15 mouse cellular contexts compared by ENCODE assay signal in genomic region chr4:46690565-46690964, GRCm38 (mm10). TPM values are rescaled to one million over a fixed set of nuclear protein-coding genes. Genes with fewer than 3 reads are reported as not detected.
A peak's percentile ranks its signal among the peaks of the same experiment; 100 is the strongest.
DNase-seq lines count a peak whose midpoint lies in the region; ATAC-seq and TF ChIP-seq lines count a peak whose summit lies in the region.
"Had no signal": no experiment of that assay in that cellular context is flagged by ENCODE, and none has a peak within 500 bp of the region (broad histone marks: within the 10 kb centered on the region; RNA-seq: fewer than 3 reads in every experiment).

No protein-coding gene starts in this region.

- 0 out of 2 replicates have a peak, but pooled peaks have one; percentile 21 for ATAC-seq in hindbrain, postnatal 0 days
- ATAC-seq in hindbrain, embryonic 14.5 days (ENCODE audit: low FRiP score): no peak
- ATAC-seq: intestine, embryonic 16.5 days had no signal

- no peak overlapping the region for H3K27ac ChIP-seq in hindbrain, postnatal 0 days
- no peak overlapping the region for H3K27ac ChIP-seq in hindbrain, embryonic 14.5 days
- H3K27ac ChIP-seq: kidney, embryonic 15.5 days had no signal

- H3K4me2 ChIP-seq in hindbrain, postnatal 0 days (ENCODE audit: low read depth, low read length): no peak overlapping the region
- H3K4me2 ChIP-seq in hindbrain, embryonic 14.5 days (replicated peaks): no peak overlapping the region
- H3K4me2 ChIP-seq: kidney, embryonic 15.5 days had no signal

- 63% methylated on average over 8 of the region's 8 CpGs for WGBS in hindbrain, postnatal 0 days
- 72% methylated on average over 8 of the region's 8 CpGs for WGBS in hindbrain, embryonic 14.5 days

- H3K4me1 ChIP-seq in hindbrain, postnatal 0 days (ENCODE audit: insufficient read depth, low read length): peaks cover 7% of the 10 kb centered on the region; the same call in 1 of the 2 replicates
- no peaks in the 10 kb centered on the region for H3K4me1 ChIP-seq in hindbrain, embryonic 14.5 days (replicated peaks; ENCODE audit: control insufficient read depth, insufficient read depth, low read length)

- H3K9me3 ChIP-seq in hindbrain, postnatal 0 days (ENCODE audit: low read length): no peaks in the 10 kb centered on the region
- H3K9me3 ChIP-seq in hindbrain, embryonic 14.5 days (ENCODE audit: control insufficient read depth, low read length): no peaks in the 10 kb centered on the region
- H3K9me3 ChIP-seq: kidney, embryonic 15.5 days had no signal

- no peaks in the 10 kb centered on the region for H3K27me3 ChIP-seq in hindbrain, postnatal 0 days (ENCODE audit: insufficient read depth, low read length)
- no peaks in the 10 kb centered on the region for H3K27me3 ChIP-seq in hindbrain, embryonic 14.5 days (ENCODE audit: control insufficient read depth, insufficient read depth, low read length)

- TF ChIP-seq CTCF in hindbrain, postnatal 0 days (IDR thresholded peaks at IDR 0.05; ENCODE audit: low read depth): no peak

- no peak overlapping the region for H3K9ac ChIP-seq in hindbrain, postnatal 0 days (replicated peaks; ENCODE audit: low read length)
- no peak overlapping the region for H3K9ac ChIP-seq in hindbrain, embryonic 14.5 days
- H3K9ac ChIP-seq: kidney, embryonic 15.5 days had no signal

- no peak overlapping the region for H3K4me3 ChIP-seq in hindbrain, postnatal 0 days (ENCODE audit: low read length)
- H3K4me3 ChIP-seq in hindbrain, embryonic 14.5 days (replicated peaks; ENCODE audit: low read length): no peak overlapping the region
- H3K4me3 ChIP-seq: kidney, embryonic 15.5 days had no signal

- H3K36me3 ChIP-seq in hindbrain, postnatal 0 days (ENCODE audit: insufficient read depth, low read length): no peaks in the 10 kb centered on the region
- no peaks in the 10 kb centered on the region for H3K36me3 ChIP-seq in hindbrain, embryonic 14.5 days (replicated peaks; ENCODE audit: control insufficient read depth, insufficient read depth)
- H3K36me3 ChIP-seq: kidney, embryonic 15.5 days had no signal

- peak; percentile 58 for DNase-seq in hindbrain, postnatal 0 days (ENCODE audit: low spot score)
- DNase-seq in hindbrain, embryonic 14.5 days (ENCODE audit: low spot score): no peak
- DNase-seq in brain, adult 2 months (ENCODE audit: low read depth, low spot score): peak; percentile 94
- peak; percentile 88 for DNase-seq in cerebellum, adult 11 months
- DNase-seq in cerebellum, postnatal 10 days: peak; percentile 89 to 93
- no peak for DNase-seq in adrenal gland, postnatal 4 days (ENCODE audit: low spot score in 2 of 2)
- no peak for DNase-seq in kidney, adult 9 months
- no peak for DNase-seq in heart, adult 8-10 months (ENCODE audit: low spot score)
- DNase-seq: B cell, adult 2 months; gastrocnemius, postnatal 25 days; liver; lung, postnatal 14 days; right cerebral cortex, adult 18-20 months had no signal

RNA-seq across cellular contexts. Expression of gene Tbc1d2, which starts 40.6 kb away (rescaled TPM):
- total RNA-seq in hindbrain, postnatal 0 days (2014; rRNA removed): 2.3 and 3.2 TPM in 2 replicates
- 1.0 and 1.5 TPM in 2 replicates for polyA plus RNA-seq in hindbrain, postnatal 0 days (2015; fragmentation: Nextera tagmentation; extraction: Ambion mirVana)
- 0.99 and 1.4 TPM in 2 replicates for polyA plus RNA-seq in hindbrain, embryonic 14.5 days (2014; fragmentation: Nextera tagmentation; extraction: Ambion mirVana)
- 1 to 10 TPM; 2.8 to 3.9 TPM for total RNA-seq in adrenal gland, postnatal 4 days (2021)
- total RNA-seq in heart, adult 8-10 months (2022): 1 to 10 TPM in 3 of 4 experiments, under 1 TPM in 1; 0.92 to 1.8 (median 1.3) TPM

Comparison
In these comparisons a context has a peak if more than half of its experiments do, and no peak if none do; other contexts are left out.
1. DNase-seq: peak in hindbrain, postnatal 0 days (single experiment), brain, adult 2 months (single experiment), cerebellum, adult 11 months (single experiment) and cerebellum, postnatal 10 days (2 of 2); none in hindbrain, embryonic 14.5 days (single experiment), adrenal gland, postnatal 4 days (0 of 2), kidney, adult 9 months (single experiment) and heart, adult 8-10 months (single experiment).